Mouse (Mus musculus): ENCODE measurements around the gene Ezr.
"Not testable (repeated sequence)": the region's sequence is repeated elsewhere in the genome, so short reads cannot be mapped to it uniquely, and the experiment has no call there.

Ezr gene

GRCm38 (mm10) chr17:6708194-6708593 lies 74.4 kb downstream of the Ezr start:
- DNase-seq (ENCODE audit: low read depth, low spot score): not testable (repeated sequence)

GRCm38 (mm10) chr17:6707422-6707821 lies 75.2 kb downstream of the Ezr start:
- not testable (repeated sequence) for DNase-seq (ENCODE audit: low read depth, low spot score)

- DNase-seq (ENCODE audit: low read depth, low spot score): not testable (repeated sequence)
Measured at GRCm38 (mm10) chr17:6706448-6706847, 76.1 kb downstream of the Ezr start.

- DNase-seq (ENCODE audit: low read depth, low spot score): not testable (repeated sequence)
Measured at GRCm38 (mm10) chr17:6703381-6704270, 79.0 kb downstream of the Ezr start.

- not testable (repeated sequence) for DNase-seq (ENCODE audit: low read depth, low spot score)
Measured at GRCm38 (mm10) chr17:6702625-6703221, 79.9 kb downstream of the Ezr start.

GRCm38 (mm10) chr17:6700077-6700476 lies 82.5 kb downstream of the Ezr start:
- DNase-seq (ENCODE audit: low read depth, low spot score): not testable (repeated sequence)

GRCm38 (mm10) chr17:6699502-6699901 lies 83.1 kb downstream of the Ezr start:
- not testable (repeated sequence) for DNase-seq (ENCODE audit: low read depth, low spot score)

GRCm38 (mm10) chr17:6697224-6697775 lies 85.3 kb downstream of the Ezr start:
- DNase-seq (ENCODE audit: low read depth, low spot score): peak; percentile 22

- DNase-seq (ENCODE audit: low read depth, low spot score): not testable (repeated sequence)
Measured at GRCm38 (mm10) chr17:6696521-6696920, 86.1 kb downstream of the Ezr start.

- not testable (repeated sequence) for DNase-seq (ENCODE audit: low read depth, low spot score)
Measured at GRCm38 (mm10) chr17:6695712-6696111, 86.9 kb downstream of the Ezr start.

GRCm38 (mm10) chr17:6691596-6691995 lies 91.0 kb downstream of the Ezr start:
- not testable (repeated sequence) for DNase-seq (ENCODE audit: low read depth, low spot score)

GRCm38 (mm10) chr17:6689344-6689743 lies 93.2 kb downstream of the Ezr start:
- not testable (repeated sequence) for DNase-seq (ENCODE audit: low read depth, low spot score)

All from skeletal muscle tissue, adult 2 months (tissue).